Mouse (Mus musculus): ENCODE data around the gene Smg8.

DNA sequence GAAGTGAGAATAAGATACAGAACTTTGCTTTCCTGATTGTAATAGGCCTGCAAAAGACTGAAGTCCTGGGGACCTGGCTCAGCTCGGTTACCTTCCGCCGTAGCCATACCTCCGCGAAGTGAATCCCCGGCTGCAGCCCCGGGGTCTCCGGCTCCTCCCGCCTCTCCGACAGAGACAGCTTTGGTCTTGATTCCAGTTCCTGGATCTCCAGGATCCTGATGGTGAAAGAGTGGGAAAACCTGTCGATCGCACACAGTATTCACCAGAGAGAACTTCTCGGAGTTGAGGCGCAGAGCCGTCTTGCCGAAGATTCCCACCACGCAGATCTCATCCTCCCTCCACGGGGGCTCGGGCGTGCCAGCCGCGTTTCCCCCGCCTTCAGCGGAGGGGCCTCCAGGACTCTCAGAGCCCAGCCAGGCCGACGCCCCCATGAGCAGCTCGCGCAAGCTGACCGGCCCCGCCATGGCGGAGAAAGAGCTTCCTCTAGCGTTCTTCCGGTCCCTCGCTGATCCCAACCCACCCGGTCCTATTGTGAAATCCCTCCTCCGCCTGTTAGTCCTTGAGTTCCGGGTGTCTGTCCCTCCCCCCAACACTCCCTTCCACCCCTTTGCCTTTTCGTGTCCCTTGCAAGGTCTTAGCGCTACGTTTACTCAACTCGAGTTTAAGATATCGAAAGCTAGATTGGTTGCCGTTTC lies at the start of gene Smg8:
- TF ChIP-seq POLR2A (IDR thresholded peaks at IDR 0.05; ENCODE audit: low read depth, low read length) (no peak), CTCF (conservative IDR thresholded peaks at IDR 0.05; ENCODE audit: insufficient read depth, insufficient read length, low read depth, low read length) (no peak)

Measured in kidney, adult 2 months (tissue).